Mouse (Mus musculus): ENCODE measurements around the gene Ugcg. TPM values are rescaled to one million over a fixed set of nuclear protein-coding genes. Genes with fewer than 3 reads are reported as not detected.
A peak's percentile ranks its signal among the peaks of the same experiment; 100 is the strongest.

Gene Ugcg
- polyA plus RNA-seq, 1 experiment = 87.0 TPM

GRCm38 (mm10) chr4:59187289-59187688, 1.8 kb upstream of the Ugcg start:
- H3K4me3 ChIP-seq (ENCODE audit: insufficient read depth, low read length) = no peak overlapping the region
- TF ChIP-seq POLR2A (IDR thresholded peaks at IDR 0.05; ENCODE audit: low read depth, low read length) = no peak
- no peak for TF ChIP-seq CTCF (IDR thresholded peaks at IDR 0.05; ENCODE audit: borderline replicate concordance, insufficient read depth, low read length)
- peaks cover 2% of the 10 kb centered on the region; the same call in 1 of the 2 replicates for H3K4me1 ChIP-seq (ENCODE audit: control insufficient read depth, insufficient read depth, low read length)
- H3K27ac ChIP-seq (ENCODE audit: insufficient read depth, low read length) = no peak overlapping the region

- Histone ChIP-seq H3K27ac (ENCODE audit: insufficient read depth, low read length) (peak overlapping the region; percentile 89), H3K4me3 (ENCODE audit: insufficient read depth, low read length) (peak overlapping the region; percentile 45), H3K4me1 (ENCODE audit: control insufficient read depth, insufficient read depth, low read length) (peaks cover 2% of the 10 kb centered on the region; the same call in 1 of the 2 replicates)
- TF ChIP-seq CTCF (IDR thresholded peaks at IDR 0.05; ENCODE audit: borderline replicate concordance, insufficient read depth, low read length) (no peak), POLR2A (IDR thresholded peaks at IDR 0.05; ENCODE audit: low read depth, low read length) (no peak)
Observed at GRCm38 (mm10) chr4:59188474-59188801, 619 bp upstream of the Ugcg start.

GRCm38 (mm10) chr4:59189546-59190237, 635 bp downstream of the Ugcg start:
- Histone ChIP-seq H3K4me1 (ENCODE audit: control insufficient read depth, insufficient read depth, low read length) (peaks cover 3% of the 10 kb centered on the region; the same call in 1 of the 2 replicates), H3K4me3 (ENCODE audit: insufficient read depth, low read length) (peak overlapping the region; percentile 94), H3K27ac (ENCODE audit: insufficient read depth, low read length) (peak overlapping the region; percentile 89)
- 0 out of 2 replicates have a peak, but pooled peaks have one; percentile 12 for TF ChIP-seq POLR2A (IDR thresholded peaks at IDR 0.05; ENCODE audit: low read depth, low read length)
- TF ChIP-seq CTCF (IDR thresholded peaks at IDR 0.05; ENCODE audit: borderline replicate concordance, insufficient read depth, low read length) = no peak

GRCm38 (mm10) chr4:59190650-59191424, 1.8 kb downstream of the Ugcg start:
- Histone ChIP-seq H3K27ac (ENCODE audit: insufficient read depth, low read length) (peak overlapping the region; percentile 89; the same call in 1 of the 2 replicates), H3K4me3 (ENCODE audit: insufficient read depth, low read length) (peak overlapping the region; percentile 94), H3K4me1 (ENCODE audit: control insufficient read depth, insufficient read depth, low read length) (peaks cover 5% of the 10 kb centered on the region; the same call in 1 of the 2 replicates)
- TF ChIP-seq POLR2A (IDR thresholded peaks at IDR 0.05; ENCODE audit: low read depth, low read length) = no peak
- no peak for TF ChIP-seq CTCF (IDR thresholded peaks at IDR 0.05; ENCODE audit: borderline replicate concordance, insufficient read depth, low read length)

- Histone ChIP-seq H3K4me1 (ENCODE audit: control insufficient read depth, insufficient read depth, low read length) (peaks cover 22% of the 10 kb centered on the region), H3K27ac (ENCODE audit: insufficient read depth, low read length) (peak overlapping the region; percentile 36; the same call in 1 of the 2 replicates), H3K4me3 (ENCODE audit: insufficient read depth, low read length) (no peak overlapping the region)
- TF ChIP-seq POLR2A (IDR thresholded peaks at IDR 0.05; ENCODE audit: low read depth, low read length) (no peak), CTCF (IDR thresholded peaks at IDR 0.05; ENCODE audit: borderline replicate concordance, insufficient read depth, low read length) (no peak)
Observed at GRCm38 (mm10) chr4:59194731-59195496, 5.9 kb downstream of the Ugcg start.

GRCm38 (mm10) chr4:59196346-59197077, 7.5 kb downstream of the Ugcg start:
- TF ChIP-seq POLR2A (IDR thresholded peaks at IDR 0.05; ENCODE audit: low read depth, low read length) (no peak), CTCF (IDR thresholded peaks at IDR 0.05; ENCODE audit: borderline replicate concordance, insufficient read depth, low read length) (no peak)
- Histone ChIP-seq H3K27ac (ENCODE audit: insufficient read depth, low read length) (peak overlapping the region; percentile 64), H3K4me3 (ENCODE audit: insufficient read depth, low read length) (no peak overlapping the region), H3K4me1 (ENCODE audit: control insufficient read depth, insufficient read depth, low read length) (peaks cover 32% of the 10 kb centered on the region)

GRCm38 (mm10) chr4:59197078-59197424, 8.0 kb downstream of the Ugcg start:
- Histone ChIP-seq H3K4me1 (ENCODE audit: control insufficient read depth, insufficient read depth, low read length) (peaks cover 35% of the 10 kb centered on the region), H3K27ac (ENCODE audit: insufficient read depth, low read length) (peak overlapping the region; percentile 28), H3K4me3 (ENCODE audit: insufficient read depth, low read length) (no peak overlapping the region)
- TF ChIP-seq POLR2A (IDR thresholded peaks at IDR 0.05; ENCODE audit: low read depth, low read length) (no peak), CTCF (IDR thresholded peaks at IDR 0.05; ENCODE audit: borderline replicate concordance, insufficient read depth, low read length) (no peak)

- Histone ChIP-seq H3K4me1 (ENCODE audit: control insufficient read depth, insufficient read depth, low read length) (peaks cover 39% of the 10 kb centered on the region), H3K4me3 (ENCODE audit: insufficient read depth, low read length) (no peak overlapping the region), H3K27ac (ENCODE audit: insufficient read depth, low read length) (peak overlapping the region; percentile 28)
- TF ChIP-seq POLR2A (IDR thresholded peaks at IDR 0.05; ENCODE audit: low read depth, low read length) = no peak
- TF ChIP-seq CTCF (IDR thresholded peaks at IDR 0.05; ENCODE audit: borderline replicate concordance, insufficient read depth, low read length) = no peak
Observed at GRCm38 (mm10) chr4:59197462-59197861, 8.4 kb downstream of the Ugcg start.

- TF ChIP-seq POLR2A (IDR thresholded peaks at IDR 0.05; ENCODE audit: low read depth, low read length) (no peak), CTCF (IDR thresholded peaks at IDR 0.05; ENCODE audit: borderline replicate concordance, insufficient read depth, low read length) (no peak)
Observed at GRCm38 (mm10) chr4:59199341-59199740, 10.3 kb downstream of the Ugcg start.

More at GRCm38 (mm10) chr4:59199341-59199740, 10.3 kb downstream of the Ugcg start:
- Histone ChIP-seq H3K27ac (ENCODE audit: insufficient read depth, low read length) (no peak overlapping the region), H3K4me3 (ENCODE audit: insufficient read depth, low read length) (no peak overlapping the region), H3K4me1 (ENCODE audit: control insufficient read depth, insufficient read depth, low read length) (peaks cover 47% of the 10 kb centered on the region)
